Mouse (Mus musculus) megakaryocyte, embryonic 14.5 days (primary cell): ENCODE measurements at regions not wholly inside any gene's neighbourhood (a gene's known extent, or its start where the extent isn't known, plus 50 kb on each side); places are given as distances from the start of the nearest gene placed in this dataset.
A peak's percentile ranks its signal among the peaks of the same experiment; 100 is the strongest.

ENCODE experiments used
- H3K27me3 ChIP-seq: replicated peaks from 2 replicates; pipeline ENCODE3; 2012; ENCODE audit warnings: inconsistent platforms
- H3K36me3 ChIP-seq: replicated peaks from 2 replicates; pipeline ENCODE3; 2012; ENCODE audit warnings: low read length, inconsistent platforms, mixed read lengths
- H3K4me1 ChIP-seq: 2 replicates; pipeline ENCODE4 v1.6.1; 2012; ENCODE audit warnings: inconsistent platforms
- H3K4me3 ChIP-seq: replicated peaks from 2 replicates; pipeline ENCODE3; 2012; ENCODE audit warnings: moderate library complexity, mild to moderate bottlenecking, inconsistent platforms
- H3K9me3 ChIP-seq: 2 replicates; pipeline ENCODE4 v1.6.1; 2012; ENCODE audit warnings: inconsistent platforms
- FLI1 ChIP-seq: IDR thresholded peaks from 2 replicates; pipeline ENCODE4 v1.6.1; 2012; ENCODE audit warnings: low read length, inconsistent platforms, mixed read lengths
- GATA1 ChIP-seq: IDR thresholded peaks from 3 replicates; pipeline ENCODE4 v1.6.1; 2012; ENCODE audit warnings: mixed read lengths, low read length, inconsistent platforms, borderline replicate concordance

DNA sequence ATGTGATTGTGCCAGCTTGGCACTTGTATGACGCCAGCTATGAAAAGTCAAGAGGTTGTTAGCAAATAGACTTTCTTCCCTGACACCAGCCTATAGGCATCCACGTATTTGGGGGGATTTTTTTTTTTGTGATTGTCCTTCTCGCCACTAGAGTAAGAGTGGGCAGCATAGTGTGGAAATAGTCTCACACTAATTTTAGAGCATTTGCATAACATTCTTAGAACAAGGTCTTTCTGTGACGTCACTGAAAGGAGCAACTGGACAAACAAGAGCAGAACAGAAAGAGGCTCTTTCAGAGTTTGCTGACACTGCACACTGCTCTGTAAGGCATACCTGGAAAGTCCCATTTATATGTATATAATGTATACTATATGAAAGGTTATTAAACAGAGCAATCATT is 86.0 kb upstream of the Ado start:
- Histone ChIP-seq H3K36me3 (no peaks in the 10 kb centered on the region), H3K4me1 (no peaks in the 10 kb centered on the region), H3K9me3 (peaks cover 8% of the 10 kb centered on the region), H3K27me3 (no peaks in the 10 kb centered on the region), H3K4me3 (no peak overlapping the region)
- TF ChIP-seq GATA1 (no peak), FLI1 (no peak)

DNA sequence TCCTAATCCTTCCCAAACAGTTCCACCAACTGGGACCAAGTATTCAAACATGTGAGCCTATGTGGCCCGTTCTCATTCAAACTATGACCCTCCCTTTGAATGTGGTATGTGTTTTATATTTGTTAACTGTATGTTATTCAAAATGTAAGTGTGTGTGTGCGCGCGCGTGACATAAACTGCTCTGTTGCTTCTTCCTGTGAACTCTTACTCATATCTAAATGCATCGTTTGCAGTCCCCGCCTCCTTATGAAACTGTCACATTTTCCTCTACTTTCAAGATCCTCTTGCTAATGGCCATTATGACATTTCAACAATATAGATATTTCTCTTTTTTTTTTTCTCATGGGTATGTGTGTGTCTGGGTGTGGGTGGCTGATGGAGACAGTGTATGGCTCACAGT is 84.3 kb upstream of the Ado start:
- no peak overlapping the region for H3K4me3 ChIP-seq
- H3K36me3 ChIP-seq, result no peaks in the 10 kb centered on the region
- no peaks in the 10 kb centered on the region for H3K27me3 ChIP-seq
- TF ChIP-seq FLI1 (no peak), GATA1 (no peak)
- peaks cover 8% of the 10 kb centered on the region; the same call in 1 of the 2 replicates for H3K4me1 ChIP-seq
- peaks cover 8% of the 10 kb centered on the region for H3K9me3 ChIP-seq

DNA sequence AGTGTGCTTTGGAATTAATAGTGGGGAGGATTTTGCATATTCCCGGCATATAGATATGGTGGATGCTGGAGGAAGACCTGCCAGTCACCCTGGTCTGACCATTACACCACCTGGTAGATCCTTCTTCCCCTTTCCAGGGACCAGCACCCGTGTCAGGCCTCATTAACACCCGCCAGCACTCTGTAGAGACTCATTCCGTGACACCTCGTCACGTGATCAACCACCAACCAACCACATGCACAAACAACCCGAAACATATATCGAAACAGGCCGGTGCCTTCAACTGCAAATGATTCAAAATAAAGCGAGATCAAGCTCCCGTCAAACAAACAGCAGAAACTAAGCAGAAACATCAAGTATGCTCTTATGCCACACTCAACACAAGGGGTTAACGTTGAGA is 74.6 kb upstream of the Ado start:
- no peaks in the 10 kb centered on the region for H3K27me3 ChIP-seq
- no peak overlapping the region for H3K4me3 ChIP-seq
- peaks cover 14% of the 10 kb centered on the region for H3K4me1 ChIP-seq
- no peaks in the 10 kb centered on the region for H3K9me3 ChIP-seq
- TF ChIP-seq FLI1 (no peak), GATA1 (no peak)
- no peaks in the 10 kb centered on the region for H3K36me3 ChIP-seq

- Histone ChIP-seq H3K27me3 (peaks cover 2% of the 10 kb centered on the region), H3K9me3 (no peaks in the 10 kb centered on the region), H3K4me3 (peak overlapping the region; percentile 83), H3K36me3 (no peaks in the 10 kb centered on the region), H3K4me1 (peaks cover 14% of the 10 kb centered on the region)
- TF ChIP-seq GATA1 (no peak), FLI1 (no peak)
Observed at GRCm38 (mm10) chr10:67620018-67620417, 71.3 kb upstream of the Ado start.

DNA sequence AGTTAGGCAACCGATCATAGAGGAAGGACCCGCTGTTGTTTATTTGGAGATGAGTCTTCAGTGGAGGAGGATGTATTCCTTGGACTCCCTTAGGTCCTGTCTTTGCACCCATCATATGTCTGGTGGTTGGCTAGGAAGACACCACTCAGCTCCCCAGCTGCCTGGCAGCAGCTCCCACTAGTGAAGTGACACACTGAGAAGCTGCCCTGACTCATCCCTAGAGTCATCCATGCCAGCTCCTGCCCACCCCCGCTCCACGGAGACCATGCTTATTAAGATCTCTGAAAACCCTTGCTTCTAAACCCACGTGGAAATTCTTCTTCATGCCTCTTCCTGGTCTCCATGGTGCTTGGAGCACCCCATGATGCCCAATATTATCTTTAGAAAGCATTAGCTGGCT is 69.4 kb upstream of the Ado start:
- no peak for TF ChIP-seq GATA1
- no peak for TF ChIP-seq FLI1
- H3K9me3 ChIP-seq, result no peaks in the 10 kb centered on the region
- no peaks in the 10 kb centered on the region for H3K36me3 ChIP-seq
- peaks cover 2% of the 10 kb centered on the region for H3K27me3 ChIP-seq
- H3K4me3 ChIP-seq, result no peak overlapping the region
- peaks cover 14% of the 10 kb centered on the region for H3K4me1 ChIP-seq

DNA sequence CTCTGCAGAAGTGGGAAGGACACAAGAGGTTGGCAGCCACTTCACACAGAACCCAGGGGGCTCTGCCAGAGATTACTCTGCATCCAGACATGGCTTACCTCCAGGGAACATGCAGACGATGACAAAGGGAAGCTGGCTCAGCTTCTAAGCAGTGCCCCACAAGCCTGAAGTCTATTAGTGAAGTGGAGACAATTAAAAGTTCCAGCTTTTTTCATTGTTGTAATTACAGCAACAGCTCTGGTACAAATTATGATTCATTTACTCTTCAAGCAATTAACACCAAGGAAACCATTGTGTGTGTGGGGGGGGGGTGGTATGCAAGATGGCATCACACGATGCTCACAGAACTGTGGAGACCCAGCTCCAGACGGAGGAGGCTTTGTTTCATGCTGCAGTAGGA is 66.3 kb upstream of the Ado start:
- H3K36me3 ChIP-seq, result no peaks in the 10 kb centered on the region
- H3K4me3 ChIP-seq, result no peak overlapping the region
- H3K27me3 ChIP-seq, result peaks cover 6% of the 10 kb centered on the region
- H3K4me1 ChIP-seq, result peaks cover 7% of the 10 kb centered on the region
- TF ChIP-seq GATA1 (no peak), FLI1 (no peak)
- no peaks in the 10 kb centered on the region for H3K9me3 ChIP-seq

DNA sequence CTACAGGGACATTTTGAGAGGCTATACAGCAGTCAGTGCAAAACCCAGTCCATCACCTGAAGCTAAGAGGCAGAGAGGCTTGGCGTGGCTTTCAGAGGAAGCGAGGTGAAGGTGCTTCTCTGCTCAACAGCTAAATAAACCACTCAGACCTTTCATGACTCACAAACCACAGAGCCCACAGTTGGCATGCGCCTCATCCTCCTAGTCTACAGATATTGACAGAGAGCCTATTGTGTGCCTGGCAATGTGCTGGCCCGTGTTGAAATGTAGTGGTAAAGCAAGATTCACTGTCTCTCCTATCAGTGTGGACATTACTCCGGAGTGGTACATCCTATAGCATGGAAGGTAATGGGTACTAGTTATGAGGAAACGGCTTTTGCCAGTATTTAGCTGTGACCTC is 61.9 kb upstream of the Ado start:
- Histone ChIP-seq H3K27me3 (peaks cover 7% of the 10 kb centered on the region), H3K4me3 (no peak overlapping the region)

GRCm38 (mm10) chr10:67608033-67608432 is 59.3 kb upstream of the Ado start:
- 0 out of 2 replicates have a peak, but pooled peaks cover 3% of the 10 kb centered on the region for H3K9me3 ChIP-seq
- no peaks in the 10 kb centered on the region for H3K36me3 ChIP-seq
- H3K27me3 ChIP-seq, result peaks cover 7% of the 10 kb centered on the region
- TF ChIP-seq FLI1, result no peak
- TF ChIP-seq GATA1, result no peak
- peaks cover 13% of the 10 kb centered on the region for H3K4me1 ChIP-seq
- no peak overlapping the region for H3K4me3 ChIP-seq

More for the DNA sequence above, 61.9 kb upstream of the Ado start:
- no peak for TF ChIP-seq FLI1
- TF ChIP-seq GATA1, result no peak
- Histone ChIP-seq H3K36me3 (no peaks in the 10 kb centered on the region), H3K4me1 (peaks cover 13% of the 10 kb centered on the region), H3K9me3 (0 out of 2 replicates have a peak, but pooled peaks cover 3% of the 10 kb centered on the region)

- Histone ChIP-seq H3K36me3 (no peaks in the 10 kb centered on the region), H3K4me3 (no peak overlapping the region), H3K4me1 (peaks cover 13% of the 10 kb centered on the region), H3K9me3 (0 out of 2 replicates have a peak, but pooled peaks cover 3% of the 10 kb centered on the region), H3K27me3 (peaks cover 7% of the 10 kb centered on the region)
- TF ChIP-seq FLI1, result no peak
Observed at GRCm38 (mm10) chr10:67607297-67608032, 58.7 kb upstream of the Ado start.

GRCm38 (mm10) chr10:67606739-67607138 is 58.0 kb upstream of the Ado start:
- H3K9me3 ChIP-seq, result 0 out of 2 replicates have a peak, but pooled peaks cover 3% of the 10 kb centered on the region
- no peak overlapping the region for H3K4me3 ChIP-seq
- H3K4me1 ChIP-seq, result peaks cover 13% of the 10 kb centered on the region
- H3K36me3 ChIP-seq, result no peaks in the 10 kb centered on the region
- H3K27me3 ChIP-seq, result peaks cover 7% of the 10 kb centered on the region
- TF ChIP-seq FLI1 (no peak), GATA1 (no peak)

- H3K36me3 ChIP-seq, result no peaks in the 10 kb centered on the region
- TF ChIP-seq GATA1 (no peak), FLI1 (no peak)
- no peaks in the 10 kb centered on the region for H3K4me1 ChIP-seq
- no peaks in the 10 kb centered on the region for H3K27me3 ChIP-seq
- H3K9me3 ChIP-seq, result no peaks in the 10 kb centered on the region
- no peak overlapping the region for H3K4me3 ChIP-seq
Observed at GRCm38 (mm10) chr10:67599390-67599789, 50.6 kb upstream of the Ado start.
